Mouse (Mus musculus): ENCODE measurements around the gene Gm32802.
"Not testable (repeated sequence)": the region's sequence is repeated elsewhere in the genome, so short reads cannot be mapped to it uniquely, and the experiment has no call there.

Gene Gm32802

DNA sequence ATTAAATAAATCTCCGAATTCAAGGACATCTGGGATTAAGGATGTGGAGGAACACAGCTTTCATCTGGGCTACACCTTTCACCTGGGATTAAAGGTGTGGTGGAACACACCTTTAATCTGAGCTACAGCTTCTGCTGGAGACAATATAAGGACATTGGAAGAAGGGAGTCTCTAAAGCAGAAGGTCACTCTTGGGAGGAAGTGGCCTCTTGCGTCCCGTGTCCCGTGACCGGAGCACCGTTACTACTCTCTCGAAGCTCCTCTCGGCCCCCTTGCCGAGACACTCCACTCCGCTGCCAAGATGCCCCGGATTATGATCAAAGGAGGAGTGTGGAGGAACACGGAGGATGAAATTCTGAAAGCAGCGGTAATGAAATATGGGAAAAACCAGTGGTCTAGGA is at the start of gene Gm32802:
Gene Gm32802, plus strand, starts transcription at position 301 of the 400 bp plus-strand sequence.
- not testable (repeated sequence) for DNase-seq (ENCODE audit: low read depth, low spot score)

DNA sequence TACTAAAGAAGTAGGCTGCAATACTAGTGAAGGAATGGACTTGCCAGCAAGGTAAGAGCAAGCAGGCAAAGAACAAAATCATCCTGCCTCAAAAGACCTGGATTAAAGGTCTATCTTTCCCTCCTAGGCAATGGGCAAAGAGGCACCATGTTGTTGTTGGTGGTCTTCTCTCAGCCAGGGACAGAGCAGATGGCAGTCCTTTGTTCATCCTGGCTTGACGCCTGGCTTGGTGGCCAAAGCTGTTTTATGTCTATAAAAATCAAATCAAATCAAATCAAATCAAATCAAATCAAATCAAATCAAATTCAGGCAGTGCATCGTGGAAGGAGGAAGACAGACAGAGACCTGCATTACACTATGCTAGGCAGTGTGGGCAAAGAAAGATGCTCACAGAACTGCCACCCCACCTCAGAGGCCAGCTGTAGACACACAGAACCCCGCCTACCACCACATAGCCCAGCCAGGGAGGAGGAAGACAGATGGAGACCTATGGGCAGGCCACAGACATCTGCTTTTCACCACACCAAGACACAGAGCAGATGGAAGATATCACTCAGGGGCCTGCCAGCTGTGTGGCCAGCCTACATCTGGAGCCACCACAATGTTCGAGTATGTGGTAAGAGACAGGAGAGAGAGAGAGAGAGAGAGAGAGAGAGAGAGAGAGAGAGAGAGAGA is 42.6 kb upstream of the Gm32802 start:
- DNase-seq (ENCODE audit: low read depth, low spot score) = not testable (repeated sequence)

DNA sequence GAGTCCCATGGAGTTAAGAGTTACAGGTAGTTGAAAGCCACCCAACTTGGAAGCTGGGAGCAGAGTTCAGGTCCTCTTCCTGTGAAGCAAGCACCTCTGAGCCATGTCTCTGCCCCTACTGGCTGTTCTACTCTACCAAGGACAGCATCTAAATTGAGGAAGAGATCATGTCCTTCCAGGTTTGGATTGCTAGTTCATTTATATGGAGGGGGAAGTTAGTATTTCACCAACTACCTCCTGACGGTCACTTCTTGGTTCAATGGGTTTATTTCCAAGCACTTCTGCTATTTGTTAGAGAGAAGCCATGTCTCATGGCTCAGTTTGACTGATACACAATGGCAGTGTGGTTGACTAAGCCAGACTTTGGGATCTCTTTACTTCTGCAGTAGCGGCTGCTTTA is 30.9 kb upstream of the Gm32802 start:
- not testable (repeated sequence) for DNase-seq (ENCODE audit: low read depth, low spot score)

DNA sequence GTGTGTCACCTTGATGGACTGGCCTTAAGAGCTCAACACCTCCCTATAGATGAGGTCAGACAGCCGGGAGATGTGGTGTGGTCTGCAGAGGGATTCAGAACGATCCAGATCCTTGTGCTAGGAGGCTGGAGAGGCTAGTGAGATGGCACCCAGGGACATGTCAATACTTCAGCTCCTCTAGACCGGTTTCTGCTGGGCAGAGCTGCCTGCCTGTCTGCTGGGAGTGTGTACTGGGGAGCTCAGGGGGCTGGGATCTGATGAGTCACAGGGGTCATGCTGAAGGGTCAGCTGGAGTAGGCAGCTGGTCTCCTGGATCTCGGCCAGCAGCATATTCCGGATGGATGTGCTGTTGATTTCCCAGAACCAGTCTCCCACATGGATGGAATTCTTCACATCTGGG is 25.9 kb upstream of the Gm32802 start:
- not testable (repeated sequence) for DNase-seq (ENCODE audit: low read depth, low spot score)

DNA sequence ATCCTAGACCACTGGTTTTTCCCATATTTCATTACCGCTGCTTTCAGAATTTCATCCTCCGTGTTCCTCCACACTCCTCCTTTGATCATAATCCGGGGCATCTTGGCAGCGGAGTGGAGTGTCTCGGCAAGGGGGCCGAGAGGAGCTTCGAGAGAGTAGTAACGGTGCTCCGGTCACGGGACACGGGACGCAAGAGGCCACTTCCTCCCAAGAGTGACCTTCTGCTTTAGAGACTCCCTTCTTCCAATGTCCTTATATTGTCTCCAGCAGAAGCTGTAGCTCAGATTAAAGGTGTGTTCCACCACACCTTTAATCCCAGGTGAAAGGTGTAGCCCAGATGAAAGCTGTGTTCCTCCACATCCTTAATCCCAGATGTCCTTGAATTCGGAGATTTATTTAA is 17.8 kb upstream of the Gm32802 start, which contains the start of gene Gm32717:
Gene Gm32717, minus strand, starts transcription at position 101 of the 400 bp plus-strand sequence.
- DNase-seq (ENCODE audit: low read depth, low spot score) = not testable (repeated sequence)

DNA sequence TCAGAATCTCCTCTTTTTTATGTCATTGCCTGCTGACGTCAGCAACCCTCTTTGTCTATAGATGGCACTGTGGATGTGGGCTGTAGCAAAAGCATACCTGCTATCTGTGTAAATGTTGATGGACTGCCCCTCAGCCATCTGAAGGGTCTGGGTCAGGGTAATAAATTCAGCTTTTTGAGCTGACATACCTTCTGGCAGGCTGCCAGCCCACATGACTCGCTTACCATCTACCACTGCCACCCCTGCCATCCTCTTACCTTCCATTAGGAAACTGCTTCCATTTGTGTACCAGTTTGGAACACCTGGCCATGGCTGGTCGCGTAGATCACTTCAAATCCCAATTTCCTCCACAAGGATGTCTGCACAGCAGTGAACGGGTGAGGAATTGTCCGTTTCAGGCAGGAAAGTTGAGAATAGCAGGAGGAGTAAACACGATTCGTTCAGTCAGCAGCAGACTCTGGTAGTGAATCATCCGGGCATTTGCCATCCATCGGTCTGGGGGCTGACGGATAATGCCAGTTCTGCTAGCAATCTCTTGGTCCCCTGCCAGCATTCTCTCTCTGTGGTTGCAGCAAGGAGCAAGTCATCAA is 9.4 kb upstream of the Gm32802 start:
- not testable (repeated sequence) for DNase-seq (ENCODE audit: low read depth, low spot score)

DNA sequence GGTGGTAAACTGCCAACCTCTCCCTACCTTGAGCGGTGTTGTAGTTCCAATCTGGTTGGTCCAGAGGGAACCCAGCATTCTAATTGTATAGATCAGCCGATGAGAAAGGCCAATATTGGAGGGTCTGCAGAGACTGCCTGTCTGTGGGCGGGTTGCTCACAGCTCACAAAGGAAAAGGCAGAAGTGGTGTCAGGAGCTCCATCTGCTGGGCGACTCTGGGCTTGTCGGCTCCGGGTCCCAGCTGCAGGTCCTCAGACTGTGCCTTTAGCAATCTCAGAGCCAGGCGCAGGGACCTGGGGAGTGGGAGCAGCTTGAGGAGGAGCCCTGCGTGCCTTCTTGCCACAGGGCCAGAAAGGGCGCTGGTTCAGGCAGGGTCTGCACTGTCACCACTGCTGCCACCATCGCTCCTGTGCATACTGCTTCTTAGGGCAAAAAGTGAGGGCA is 7.6 kb upstream of the Gm32802 start:
- DNase-seq (ENCODE audit: low read depth, low spot score) = no peak

DNA sequence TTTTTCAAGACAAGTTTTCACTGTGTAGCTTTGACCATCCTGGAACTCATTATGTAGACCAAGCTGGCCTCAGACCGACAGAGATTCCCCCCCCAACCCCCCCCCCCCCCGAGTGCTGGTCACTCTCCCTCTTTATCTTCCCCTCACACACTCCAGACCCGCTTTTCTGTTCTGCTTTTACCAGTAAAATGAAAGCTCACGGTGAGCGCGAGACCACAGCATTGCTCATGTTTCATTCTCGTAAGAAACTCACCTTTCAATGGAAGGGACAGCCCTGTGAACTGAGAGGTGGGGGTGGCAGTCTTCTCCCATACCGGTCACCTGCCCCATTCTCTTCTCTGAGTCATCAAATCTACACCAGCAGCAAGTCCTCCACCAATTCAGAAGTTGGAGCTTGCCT is 10.3 kb downstream of the Gm32802 start:
- not testable (repeated sequence) for DNase-seq (ENCODE audit: low read depth, low spot score)

DNA sequence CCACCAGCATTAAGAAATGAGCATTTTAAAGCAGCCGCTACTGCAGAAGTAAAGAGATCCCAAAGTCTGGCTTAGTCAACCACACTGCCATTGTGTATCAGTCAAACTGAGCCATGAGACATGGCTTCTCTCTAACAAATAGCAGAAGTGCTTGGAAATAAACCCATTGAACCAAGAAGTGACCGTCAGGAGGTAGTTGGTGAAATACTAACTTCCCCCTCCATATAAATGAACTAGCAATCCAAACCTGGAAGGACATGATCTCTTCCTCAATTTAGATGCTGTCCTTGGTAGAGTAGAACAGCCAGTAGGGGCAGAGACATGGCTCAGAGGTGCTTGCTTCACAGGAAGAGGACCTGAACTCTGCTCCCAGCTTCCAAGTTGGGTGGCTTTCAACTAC is 12.9 kb downstream of the Gm32802 start:
- not testable (repeated sequence) for DNase-seq (ENCODE audit: low read depth, low spot score)

DNA sequence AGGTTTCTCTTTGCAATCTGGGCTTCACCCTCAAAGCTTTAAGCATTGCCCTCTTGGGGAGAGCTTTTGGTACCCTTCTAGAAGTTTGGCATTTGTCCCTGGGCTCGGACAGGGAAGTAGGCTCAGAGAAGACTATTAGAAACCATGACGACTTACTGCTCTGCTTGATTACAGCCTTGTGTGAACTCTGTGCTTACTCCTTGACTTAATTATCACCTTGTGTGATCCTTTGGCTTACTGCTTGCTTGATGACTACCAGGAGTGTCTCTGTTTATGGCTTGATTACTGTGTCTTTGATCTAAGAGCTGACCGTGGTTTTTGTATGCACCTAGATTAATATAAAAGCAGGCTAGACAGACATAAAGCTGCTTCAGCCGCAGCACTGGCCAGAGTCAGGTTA is 19.6 kb downstream of the Gm32802 start:
- DNase-seq (ENCODE audit: low read depth, low spot score) = not testable (repeated sequence)

DNA sequence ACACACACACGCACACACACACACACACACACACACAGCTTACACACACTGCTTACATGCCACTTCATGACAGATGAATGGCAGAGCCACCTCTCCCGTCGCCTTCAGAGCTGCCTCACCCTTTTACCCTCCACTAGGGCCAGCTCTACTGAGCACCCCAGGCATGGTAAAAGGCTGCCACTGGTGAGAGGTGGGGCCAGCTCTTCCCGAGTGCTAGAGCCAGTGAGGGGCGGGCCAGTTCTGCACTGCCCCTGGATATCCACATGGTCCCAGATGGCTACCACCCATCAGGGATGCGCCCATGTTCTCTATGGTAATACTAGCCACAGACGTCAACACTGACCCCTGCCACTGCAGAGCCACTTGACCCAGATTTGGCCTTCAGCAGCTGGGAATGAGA is 24.1 kb downstream of the Gm32802 start:
- DNase-seq (ENCODE audit: low read depth, low spot score) = not testable (repeated sequence)

DNA sequence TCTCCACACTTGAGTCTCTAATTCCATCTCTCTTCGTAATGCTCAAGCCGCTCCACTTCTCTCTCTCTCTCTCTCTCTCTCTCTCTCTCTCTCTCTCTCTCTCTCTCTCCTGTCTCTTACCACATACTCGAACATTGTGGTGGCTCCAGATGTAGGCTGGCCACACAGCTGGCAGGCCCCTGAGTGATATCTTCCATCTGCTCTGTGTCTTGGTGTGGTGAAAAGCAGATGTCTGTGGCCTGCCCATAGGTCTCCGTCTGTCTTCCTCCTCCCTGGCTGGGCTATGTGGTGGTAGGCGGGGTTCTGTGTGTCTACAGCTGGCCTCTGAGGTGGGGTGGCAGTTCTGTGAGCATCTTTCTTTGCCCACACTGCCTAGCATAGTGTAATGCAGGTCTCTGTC is 24.5 kb downstream of the Gm32802 start:
- not testable (repeated sequence) for DNase-seq (ENCODE audit: low read depth, low spot score)

DNA sequence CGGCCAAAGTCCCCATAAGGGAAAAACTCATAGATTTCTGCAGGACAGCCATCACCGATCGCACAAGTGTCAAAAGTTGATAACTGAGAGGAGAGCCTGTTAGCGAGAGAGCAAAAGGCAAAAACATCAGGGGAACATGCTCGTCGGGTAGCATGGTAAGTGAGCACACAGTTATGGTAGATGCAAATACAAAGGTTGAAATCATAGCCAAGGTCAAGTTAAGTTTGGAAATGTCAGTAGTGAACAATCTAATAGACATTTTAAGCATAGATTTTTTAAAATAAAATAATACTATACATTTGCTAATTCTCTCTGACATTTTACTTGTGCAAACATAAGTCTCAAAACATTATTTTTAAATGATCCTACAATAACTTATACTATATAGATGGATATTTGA is 36.5 kb downstream of the Gm32802 start, which contains the start of gene Iltifb:
Gene Iltifb, minus strand, starts transcription at position 101 of the 400 bp plus-strand sequence.
- DNase-seq (ENCODE audit: low read depth, low spot score) = no peak

DNA sequence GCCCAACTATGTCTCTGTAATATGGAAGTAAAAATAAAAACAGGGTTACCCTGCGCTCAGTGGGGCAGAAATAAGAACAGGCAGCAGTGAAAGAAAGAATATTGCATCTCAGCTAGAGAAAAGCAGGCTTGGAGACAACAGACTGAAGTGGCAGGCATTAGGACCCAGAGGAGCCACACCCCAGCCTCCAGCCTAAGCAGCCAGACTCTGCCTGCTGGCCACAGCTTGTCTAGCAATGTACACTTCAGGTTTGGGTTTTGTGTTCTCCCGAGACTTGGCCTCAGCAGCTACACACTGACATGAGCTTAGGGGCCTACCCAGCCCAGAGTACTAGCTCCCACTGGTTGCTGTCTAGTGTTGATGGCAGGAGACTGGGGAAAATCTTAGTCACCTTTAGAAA is 43.6 kb downstream of the Gm32802 start:
- not testable (repeated sequence) for DNase-seq (ENCODE audit: low read depth, low spot score)

All from retina, postnatal 7 days (tissue).